Mouse (Mus musculus): ENCODE results near the gene Psmc6.

DNA sequence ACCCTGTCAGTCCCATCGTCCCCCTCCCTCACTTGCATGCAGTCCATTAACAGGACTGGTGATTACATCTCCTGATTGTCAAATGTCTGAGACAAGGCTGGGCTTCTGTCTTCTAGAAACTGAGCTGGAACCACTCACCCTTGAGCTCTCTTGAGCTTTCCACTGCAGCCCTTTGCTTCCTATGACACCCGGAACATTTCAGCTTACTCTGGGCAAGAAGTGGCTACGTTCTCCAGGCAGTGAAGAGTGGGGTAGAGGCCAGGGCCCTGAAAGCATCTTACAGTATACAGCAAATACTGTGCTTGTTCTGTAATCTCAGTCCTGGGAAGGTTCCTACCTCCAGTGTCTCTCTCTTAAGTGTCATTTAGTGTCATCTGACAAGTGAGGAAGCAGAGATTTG lies 59.6 kb downstream of the Psmc6 start:
- TF ChIP-seq EP300 (IDR thresholded peaks at IDR 0.05; ENCODE audit: low read depth), result no peak
- no peak for TF ChIP-seq CTCF (IDR thresholded peaks at IDR 0.05; ENCODE audit: low read depth)
